Mouse (Mus musculus): Measurements from ENCODE around the gene Pemt. TPM values are rescaled to one million over a fixed set of nuclear protein-coding genes. Genes with fewer than 3 reads are reported as not detected.
A peak's percentile ranks its signal among the peaks of the same experiment; 100 is the strongest.
"Not testable (repeated sequence)": the region's sequence is repeated elsewhere in the genome, so short reads cannot be mapped to it uniquely, and the experiment has no call there.

Pemt gene
- total RNA-seq, 2 experiments from 2014 or later = 3.8 to 7.9 TPM

- peak within 1 kb of the TSS; percentile 95 for H3K27ac ChIP-seq
- DNase-seq (ENCODE audit: low spot score in 2 of 2) = peak; percentile 96 to 99
- peak; percentile 36; the same call in 1 of the 2 replicates for TF ChIP-seq CTCF (conservative IDR thresholded peaks at IDR 0.05)
- peak within 1 kb of the TSS; percentile 99 for H3K4me3 ChIP-seq
Measured at GRCm38 (mm10) chr11:59947752-59948400, 98.4 kb downstream of the Pemt start, which contains the start of gene Med9. Gene Med9, plus strand, starts transcription at chr11:59948206.

GRCm38 (mm10) chr11:59944855-59945254 lies 101.4 kb downstream of the Pemt start:
- not testable (repeated sequence) for H3K27ac ChIP-seq; DNase-seq (ENCODE audit: low spot score in 2 of 2); H3K4me3 ChIP-seq

- H3K27ac ChIP-seq = no peak overlapping the region
- no peak overlapping the region for H3K4me3 ChIP-seq
- no peak for TF ChIP-seq CTCF (conservative IDR thresholded peaks at IDR 0.05)
- no peak for DNase-seq (ENCODE audit: low spot score in 2 of 2)
Measured at GRCm38 (mm10) chr11:59941391-59941790, 104.9 kb downstream of the Pemt start.

GRCm38 (mm10) chr11:59940645-59941044 lies 105.6 kb downstream of the Pemt start:
- DNase-seq (ENCODE audit: low spot score in 2 of 2) = no peak
- Histone ChIP-seq H3K4me3 (no peak overlapping the region), H3K27ac (no peak overlapping the region)
- no peak for TF ChIP-seq CTCF (conservative IDR thresholded peaks at IDR 0.05)

- no peak overlapping the region for H3K4me3 ChIP-seq
- H3K27ac ChIP-seq = no peak overlapping the region
- no peak for TF ChIP-seq CTCF (conservative IDR thresholded peaks at IDR 0.05)
- no peak for DNase-seq (ENCODE audit: low spot score in 2 of 2)
Measured at GRCm38 (mm10) chr11:59939821-59940220, 106.5 kb downstream of the Pemt start.

GRCm38 (mm10) chr11:59937615-59938014 lies 108.7 kb downstream of the Pemt start:
- TF ChIP-seq CTCF (conservative IDR thresholded peaks at IDR 0.05) = no peak
- DNase-seq (ENCODE audit: low spot score in 2 of 2) = no peak
- no peak overlapping the region for H3K27ac ChIP-seq
- no peak overlapping the region for H3K4me3 ChIP-seq

- no peak for TF ChIP-seq CTCF (conservative IDR thresholded peaks at IDR 0.05)
- Histone ChIP-seq H3K4me3 (no peak overlapping the region), H3K27ac (no peak overlapping the region)
- DNase-seq (ENCODE audit: low spot score in 2 of 2) = no peak
Measured at GRCm38 (mm10) chr11:59937023-59937422, 109.3 kb downstream of the Pemt start.

GRCm38 (mm10) chr11:59933943-59934342 lies 112.3 kb downstream of the Pemt start:
- no peak for DNase-seq (ENCODE audit: low spot score in 2 of 2)
- no peak overlapping the region for H3K4me3 ChIP-seq
- no peak overlapping the region for H3K27ac ChIP-seq
- no peak for TF ChIP-seq CTCF (conservative IDR thresholded peaks at IDR 0.05)

GRCm38 (mm10) chr11:59932560-59933337 lies 113.5 kb downstream of the Pemt start:
- no peak for DNase-seq (ENCODE audit: low spot score in 2 of 2)
- TF ChIP-seq CTCF (conservative IDR thresholded peaks at IDR 0.05) = no peak
- H3K4me3 ChIP-seq = no peak overlapping the region
- H3K27ac ChIP-seq = no peak overlapping the region

GRCm38 (mm10) chr11:59930031-59930430 lies 116.3 kb downstream of the Pemt start:
- no peak overlapping the region for H3K27ac ChIP-seq
- no peak for TF ChIP-seq CTCF (conservative IDR thresholded peaks at IDR 0.05)
- no peak for DNase-seq (ENCODE audit: low spot score in 2 of 2)
- H3K4me3 ChIP-seq = no peak overlapping the region

- H3K4me3 ChIP-seq = no peak overlapping the region
- no peak overlapping the region for H3K27ac ChIP-seq
- no peak for DNase-seq (ENCODE audit: low spot score in 2 of 2)
- TF ChIP-seq CTCF (conservative IDR thresholded peaks at IDR 0.05) = no peak
Measured at GRCm38 (mm10) chr11:59921265-59921664, 125.0 kb downstream of the Pemt start.

Other genes starting within 250 kb of the Pemt start
- 10 to 100 TPM; 44.8 to 46.9 TPM for gene Flcn, start 236.5 kb downstream of the Pemt start, total RNA-seq (2021)
- gene Nt5m, start 207.0 kb downstream of the Pemt start, total RNA-seq (2021) = 10 to 100 TPM; 56.1 to 59.6 TPM
- gene Cops3, start 206.7 kb downstream of the Pemt start, total RNA-seq (2021) = 10 to 100 TPM; 75.1 to 80.5 TPM
- 10 to 100 TPM; 36.8 to 40.5 TPM for gene Med9, start 98.3 kb downstream of the Pemt start, total RNA-seq (2021)
- 10 to 100 TPM; 55.7 to 61.0 TPM for gene Rasd1, start 81.5 kb downstream of the Pemt start, total RNA-seq (2021)
- 10 to 100 TPM; 78.1 to 89.7 TPM for gene Rai1, start 58.5 kb upstream of the Pemt start, total RNA-seq (2021)
- 10 to 100 TPM; 64.2 to 70.8 TPM for gene Srebf1, start 176.1 kb upstream of the Pemt start, total RNA-seq (2021)